Mouse (Mus musculus): ENCODE measurements at regions not wholly inside any gene's neighbourhood (a gene's known extent, or its start where the extent isn't known, plus 50 kb on each side); places are given as distances from the start of the nearest gene placed in this dataset.

DNA sequence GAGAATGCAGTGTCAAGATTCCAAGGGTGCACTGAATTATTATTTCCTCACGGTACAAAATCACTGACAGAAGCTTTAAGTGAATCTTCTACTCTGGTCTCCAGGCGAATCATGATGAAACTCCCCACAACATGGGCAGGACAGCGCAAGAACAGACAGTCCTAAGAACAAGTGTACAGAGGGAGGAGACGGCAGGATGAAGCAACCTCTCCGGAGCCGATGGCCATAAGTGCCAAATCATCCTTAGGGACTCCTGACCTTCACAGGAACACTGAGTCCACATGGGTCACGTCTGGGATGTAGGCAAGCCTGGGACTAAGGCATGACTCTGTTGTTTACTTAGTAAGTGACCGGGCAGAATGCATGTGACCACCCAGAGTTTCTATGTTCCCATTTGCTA lies 110.8 kb downstream of the Arl4a start:
- H3K4me3 ChIP-seq = no peak overlapping the region
- H3K36me3 ChIP-seq (ENCODE audit: control insufficient read depth, insufficient read depth, low read length) = no peaks in the 10 kb centered on the region
- no peaks in the 10 kb centered on the region for H3K27me3 ChIP-seq (ENCODE audit: control insufficient read depth, insufficient read depth, low read length)
- H3K9ac ChIP-seq (ENCODE audit: low read depth, low read length) = no peak overlapping the region
- no peaks in the 10 kb centered on the region for H3K79me2 ChIP-seq (replicated peaks; ENCODE audit: control insufficient read depth, insufficient read depth, low read length)
- intact Hi-C loops (cut with DNase I) = no loop called here
- DNase-seq = no peak
- TF ChIP-seq POLR2A (IDR thresholded peaks at IDR 0.05; ENCODE audit: insufficient read depth, low read depth, low read length) = no peak
- no peaks in the 10 kb centered on the region for H3K4me1 ChIP-seq (ENCODE audit: control insufficient read depth, insufficient read depth, low read length)
- H3K27ac ChIP-seq = no peak overlapping the region
- WGBS = 77% methylated on average over 8 of the region's 8 CpGs

DNA sequence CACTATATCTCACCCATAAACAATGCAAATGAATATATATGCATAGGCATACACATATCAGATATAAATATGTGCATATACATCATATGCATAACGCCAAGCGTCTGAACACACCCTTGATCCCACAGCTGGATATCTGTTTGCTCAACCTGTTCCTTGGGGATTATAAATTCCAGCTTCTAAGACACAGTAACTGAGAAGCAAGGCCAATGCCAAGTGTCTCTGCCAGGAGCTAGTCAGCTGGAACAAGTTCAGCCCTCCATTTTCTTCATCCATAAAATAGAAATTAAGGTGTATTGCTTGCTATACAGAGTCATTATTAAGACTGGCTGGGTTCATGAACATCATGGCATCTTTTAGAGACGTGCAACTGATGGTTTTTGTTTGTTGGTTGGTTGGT lies 116.3 kb downstream of the Arl4a start:
- H3K4me3 ChIP-seq = no peak overlapping the region
- no peaks in the 10 kb centered on the region for H3K27me3 ChIP-seq (ENCODE audit: control insufficient read depth, insufficient read depth, low read length)
- no peaks in the 10 kb centered on the region for H3K36me3 ChIP-seq (ENCODE audit: control insufficient read depth, insufficient read depth, low read length)
- no peak overlapping the region for H3K9ac ChIP-seq (ENCODE audit: low read depth, low read length)
- no peaks in the 10 kb centered on the region; the same call in 1 of the 2 replicates for H3K4me1 ChIP-seq (ENCODE audit: control insufficient read depth, insufficient read depth, low read length)
- WGBS = 85% methylated on average over 3 of the region's 3 CpGs
- intact Hi-C loops (cut with DNase I) = no loop called here
- TF ChIP-seq CTCF (IDR thresholded peaks at IDR 0.05) (no peak), POLR2A (IDR thresholded peaks at IDR 0.05; ENCODE audit: insufficient read depth, low read depth, low read length) (no peak), EP300 (IDR thresholded peaks at IDR 0.05; ENCODE audit: insufficient read depth, low read depth, low read length) (no peak)
- DNase-seq = no peak
- H3K27ac ChIP-seq = no peak overlapping the region
- no peaks in the 10 kb centered on the region for H3K79me2 ChIP-seq (replicated peaks; ENCODE audit: control insufficient read depth, insufficient read depth, low read length)

DNA sequence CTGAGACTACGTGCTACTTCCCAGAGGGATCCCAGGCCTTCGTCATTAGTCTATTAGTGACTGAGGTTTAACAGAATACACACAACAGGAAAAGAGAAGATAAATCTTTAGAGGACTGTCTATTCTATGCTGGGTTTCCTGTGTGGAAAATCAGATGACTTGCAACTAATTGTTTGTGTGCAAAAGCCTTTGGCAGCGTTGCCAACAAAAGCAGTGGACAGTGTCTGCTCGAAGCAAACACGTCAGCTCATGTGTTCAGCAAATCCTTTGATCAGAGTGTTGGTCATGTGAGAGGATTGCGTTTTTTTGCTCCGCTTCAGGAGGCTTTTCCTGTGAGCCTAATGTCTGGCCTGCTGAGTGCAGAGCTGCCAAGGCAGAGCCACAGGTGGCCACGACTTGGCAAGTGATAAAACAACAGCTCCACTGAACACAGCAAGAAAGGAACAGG lies 117.3 kb downstream of the Arl4a start:
- WGBS = 19% methylated on average over 8 of the region's 8 CpGs
- intact Hi-C loops (cut with DNase I) = no loop called here
- no peak for TF ChIP-seq EP300 (IDR thresholded peaks at IDR 0.05; ENCODE audit: insufficient read depth, low read depth, low read length)
- no peak for TF ChIP-seq POLR2A (IDR thresholded peaks at IDR 0.05; ENCODE audit: insufficient read depth, low read depth, low read length)
- TF ChIP-seq CTCF (IDR thresholded peaks at IDR 0.05) = no peak
- H3K79me2 ChIP-seq (replicated peaks; ENCODE audit: control insufficient read depth, insufficient read depth, low read length) = no peaks in the 10 kb centered on the region
- H3K36me3 ChIP-seq (ENCODE audit: control insufficient read depth, insufficient read depth, low read length) = no peaks in the 10 kb centered on the region
- H3K27ac ChIP-seq = no peak overlapping the region
- no peaks in the 10 kb centered on the region for H3K27me3 ChIP-seq (ENCODE audit: control insufficient read depth, insufficient read depth, low read length)
- DNase-seq = peak in 1 of 2 experiments; percentile 41
- H3K4me3 ChIP-seq = no peak overlapping the region
- no peak overlapping the region for H3K9ac ChIP-seq (ENCODE audit: low read depth, low read length)
- H3K4me1 ChIP-seq (ENCODE audit: control insufficient read depth, insufficient read depth, low read length) = no peaks in the 10 kb centered on the region; the same call in 1 of the 2 replicates

DNA sequence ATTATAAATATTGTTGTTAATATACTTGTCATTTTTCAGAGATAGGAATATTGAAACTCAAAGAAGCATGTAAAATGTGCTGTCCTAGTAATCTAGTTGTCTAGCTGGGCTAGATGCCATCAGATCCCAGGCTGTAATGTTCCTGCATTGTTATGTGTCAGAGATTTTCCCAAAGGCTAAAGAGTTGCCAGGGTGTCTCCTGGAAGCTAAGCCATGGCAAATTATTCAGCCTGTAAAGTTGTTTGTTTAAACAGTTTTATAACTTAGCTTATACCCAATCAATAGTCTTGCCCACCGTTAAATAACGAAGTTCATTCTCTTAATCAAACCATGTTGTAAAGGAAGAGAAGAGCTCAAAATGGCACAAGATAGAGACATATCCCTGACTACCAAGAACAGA lies 117.9 kb downstream of the Arl4a start:
- H3K36me3 ChIP-seq (ENCODE audit: control insufficient read depth, insufficient read depth, low read length) = no peaks in the 10 kb centered on the region
- intact Hi-C loops (cut with DNase I) = no loop called here
- DNase-seq = no peak
- whole genome bisulfite sequencing = 81% methylated on average over 2 of the region's 2 CpGs
- no peaks in the 10 kb centered on the region for H3K79me2 ChIP-seq (replicated peaks; ENCODE audit: control insufficient read depth, insufficient read depth, low read length)
- H3K4me3 ChIP-seq = no peak overlapping the region
- no peaks in the 10 kb centered on the region for H3K27me3 ChIP-seq (ENCODE audit: control insufficient read depth, insufficient read depth, low read length)
- H3K9ac ChIP-seq (ENCODE audit: low read depth, low read length) = no peak overlapping the region
- H3K4me1 ChIP-seq (ENCODE audit: control insufficient read depth, insufficient read depth, low read length) = no peaks in the 10 kb centered on the region; the same call in 1 of the 2 replicates
- no peak overlapping the region for H3K27ac ChIP-seq
- TF ChIP-seq CTCF (IDR thresholded peaks at IDR 0.05) (no peak), POLR2A (IDR thresholded peaks at IDR 0.05; ENCODE audit: insufficient read depth, low read depth, low read length) (no peak), EP300 (IDR thresholded peaks at IDR 0.05; ENCODE audit: insufficient read depth, low read depth, low read length) (no peak)

DNA sequence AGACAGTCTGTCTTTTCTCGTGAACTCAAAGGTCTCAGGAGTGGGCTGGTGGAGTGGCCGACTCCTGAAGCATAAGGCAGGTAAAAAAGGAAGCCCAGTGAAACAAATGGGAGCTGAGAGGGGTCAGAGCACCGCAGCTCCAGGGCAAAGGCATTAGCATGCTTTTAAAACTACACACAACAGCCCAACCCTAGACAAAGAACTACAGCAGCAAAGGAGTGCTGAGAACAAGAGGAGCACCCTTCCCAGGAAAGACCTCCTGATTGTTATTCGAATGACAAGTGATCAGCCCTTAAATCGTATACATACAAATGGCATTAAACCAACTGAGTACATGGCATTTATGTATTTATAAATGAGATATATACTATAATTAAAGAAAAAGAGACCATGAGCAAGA lies 149.3 kb downstream of the Arl4a start:
- no peaks in the 10 kb centered on the region for H3K36me3 ChIP-seq (ENCODE audit: control insufficient read depth, insufficient read depth, low read length)
- H3K27me3 ChIP-seq (ENCODE audit: control insufficient read depth, insufficient read depth, low read length) = no peaks in the 10 kb centered on the region
- no peak for DNase-seq
- 73% methylated on average over 5 of the region's 5 CpGs for WGBS
- no peak overlapping the region for H3K9ac ChIP-seq (ENCODE audit: low read depth, low read length)
- H3K4me1 ChIP-seq (ENCODE audit: control insufficient read depth, insufficient read depth, low read length) = no peaks in the 10 kb centered on the region
- H3K27ac ChIP-seq = no peak overlapping the region
- no peak for TF ChIP-seq POLR2A (IDR thresholded peaks at IDR 0.05; ENCODE audit: insufficient read depth, low read depth, low read length)
- no peak for TF ChIP-seq CTCF (IDR thresholded peaks at IDR 0.05)
- TF ChIP-seq EP300 (IDR thresholded peaks at IDR 0.05; ENCODE audit: insufficient read depth, low read depth, low read length) = no peak
- no peaks in the 10 kb centered on the region for H3K79me2 ChIP-seq (replicated peaks; ENCODE audit: control insufficient read depth, insufficient read depth, low read length)
- no peak overlapping the region for H3K4me3 ChIP-seq
- intact Hi-C loops (cut with DNase I) = no loop called here

DNA sequence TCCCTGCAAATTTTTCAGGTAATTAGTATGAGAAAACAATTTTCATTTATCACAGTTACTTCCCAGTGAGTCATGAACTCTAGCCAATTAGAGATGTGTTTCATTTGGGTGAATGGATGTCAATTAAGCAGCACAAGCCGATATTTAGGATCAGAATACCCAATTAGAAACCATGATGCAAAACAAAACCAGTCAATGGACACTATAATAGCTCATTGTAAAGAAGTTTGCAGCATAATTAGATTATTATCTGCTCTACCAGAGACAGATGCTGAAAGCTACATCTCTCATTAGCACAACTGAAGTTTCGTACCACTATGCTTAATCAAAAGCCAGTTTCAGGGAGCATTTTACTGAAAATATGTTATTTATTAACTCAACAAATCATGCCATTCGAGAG lies 152.5 kb downstream of the Arl4a start:
- Histone ChIP-seq H3K79me2 (replicated peaks; ENCODE audit: control insufficient read depth, insufficient read depth, low read length) (no peaks in the 10 kb centered on the region), H3K9ac (ENCODE audit: low read depth, low read length) (no peak overlapping the region), H3K27me3 (ENCODE audit: control insufficient read depth, insufficient read depth, low read length) (no peaks in the 10 kb centered on the region), H3K4me3 (no peak overlapping the region), H3K27ac (no peak overlapping the region), H3K4me1 (ENCODE audit: control insufficient read depth, insufficient read depth, low read length) (no peaks in the 10 kb centered on the region), H3K36me3 (ENCODE audit: control insufficient read depth, insufficient read depth, low read length) (no peaks in the 10 kb centered on the region)
- 70% methylated on average over 3 of the region's 3 CpGs for WGBS
- intact Hi-C loops (cut with DNase I) = no loop called here
- TF ChIP-seq EP300 (IDR thresholded peaks at IDR 0.05; ENCODE audit: insufficient read depth, low read depth, low read length) (no peak), CTCF (IDR thresholded peaks at IDR 0.05) (no peak), POLR2A (IDR thresholded peaks at IDR 0.05; ENCODE audit: insufficient read depth, low read depth, low read length) (no peak)
- no peak for DNase-seq
